Mouse (Mus musculus) testis, adult 2 months (tissue): Measurements from ENCODE around the gene Snx29. TPM values are rescaled to one million over a fixed set of nuclear protein-coding genes. Genes with fewer than 3 reads are reported as not detected.

Experiments
- H3K27ac ChIP-seq: fragments of 200-500 bp; 2 replicates; pipeline ENCODE4 v1.5.1; 2012; ENCODE audit warnings: low read depth, low read length; ENCODE audit not compliant: control insufficient read depth, insufficient read depth
- H3K27me3 ChIP-seq: fragments of 200-500 bp; 2 replicates; pipeline ENCODE4 v1.6.1; 2012; ENCODE audit warnings: mild to moderate bottlenecking, low read length, moderate library complexity; ENCODE audit not compliant: control insufficient read depth, insufficient read depth
- H3K36me3 ChIP-seq: fragments of 200-500 bp; 2 replicates; pipeline ENCODE4 v1.6.1; 2012; ENCODE audit warnings: mild to moderate bottlenecking, low read length; ENCODE audit not compliant: control insufficient read depth, insufficient read depth
- H3K4me1 ChIP-seq: fragments of 200-500 bp; 2 replicates; pipeline ENCODE4 v1.6.1; 2012; ENCODE audit warnings: low read length; ENCODE audit not compliant: control insufficient read depth, insufficient read depth
- H3K4me3 ChIP-seq: fragments of 200-500 bp; 2 replicates; pipeline ENCODE4 v1.5.1; 2012; ENCODE audit warnings: low read depth, mild to moderate bottlenecking, low read length, moderate library complexity, mixed read lengths; ENCODE audit not compliant: control insufficient read depth
- CTCF ChIP-seq: fragments of 200-500 bp; IDR thresholded peaks from 2 replicates; pipeline ENCODE4 v1.5.1; 2012; ENCODE audit warnings: low read depth, mild to moderate bottlenecking, inconsistent platforms, low read length, moderate library complexity; ENCODE audit not compliant: control insufficient read depth, insufficient read depth, insufficient replicate concordance
- POLR2A ChIP-seq: fragments of 200-500 bp; IDR thresholded peaks from 2 replicates; pipeline ENCODE4 v1.6.1; 2012; ENCODE audit warnings: low read depth, mild to moderate bottlenecking, inconsistent platforms, low read length, moderate library complexity; ENCODE audit not compliant: control insufficient read depth
- polyA plus RNA-seq: library from polyadenylated mRNA; depleted of rRNA; stranded (reverse); fragments of >200 nt; gene quantifications from 2 replicates; pipeline ENCODE4 v1.2.3, GENCODE M21; 2012

Gene Snx29
- polyA plus RNA-seq, 1 experiment: 6.1 TPM

DNA sequence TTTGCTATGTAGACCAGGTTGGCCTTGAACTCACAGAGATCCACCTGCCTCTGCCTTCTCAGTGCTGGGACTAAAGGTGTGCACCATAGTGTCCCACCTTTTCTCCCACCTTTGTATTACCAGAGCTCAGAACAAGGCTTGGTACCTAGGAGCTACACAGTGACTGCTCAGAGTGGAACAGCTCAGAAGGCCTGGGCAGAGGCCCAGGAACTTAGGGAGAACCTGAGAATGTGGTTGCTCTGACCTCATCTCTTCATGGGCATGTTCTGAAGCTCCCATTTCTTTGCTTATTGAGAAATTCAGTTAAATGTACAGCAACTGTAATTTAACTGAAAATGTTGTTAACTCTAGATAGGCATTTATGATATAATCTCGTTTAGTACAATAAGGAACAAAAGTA lies 44.1 kb downstream of the Snx29 start:
- no peaks in the 10 kb centered on the region for H3K36me3 ChIP-seq
- H3K4me1 ChIP-seq: no peaks in the 10 kb centered on the region; the same call in 1 of the 2 replicates
- H3K4me3 ChIP-seq: no peak overlapping the region
- TF ChIP-seq CTCF (no peak), POLR2A (no peak)
- H3K27me3 ChIP-seq: no peaks in the 10 kb centered on the region
- H3K27ac ChIP-seq: no peak overlapping the region

DNA sequence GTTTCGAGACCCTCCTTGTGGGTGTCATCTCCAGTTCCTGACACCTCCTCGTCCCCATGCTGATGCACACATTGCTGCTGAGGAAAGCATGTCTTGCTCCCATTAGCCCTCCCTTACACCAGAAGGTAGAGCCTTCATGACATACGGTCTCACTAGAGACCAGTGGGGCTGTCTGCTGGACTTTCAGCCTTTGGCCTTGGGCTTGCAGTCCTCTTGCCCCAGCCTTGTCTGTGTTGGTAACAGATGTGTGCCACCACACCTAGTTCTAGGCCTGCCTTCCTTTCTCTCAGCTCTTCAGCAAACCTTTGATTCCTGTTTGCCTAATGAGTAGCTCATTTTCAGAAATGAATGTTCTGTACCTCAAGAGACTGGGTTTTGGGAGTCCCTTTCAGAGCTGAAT lies 45.7 kb downstream of the Snx29 start:
- TF ChIP-seq POLR2A: no peak
- no peak for TF ChIP-seq CTCF
- no peaks in the 10 kb centered on the region for H3K36me3 ChIP-seq
- no peak overlapping the region for H3K27ac ChIP-seq
- no peaks in the 10 kb centered on the region for H3K27me3 ChIP-seq
- H3K4me3 ChIP-seq: no peak overlapping the region
- H3K4me1 ChIP-seq: no peaks in the 10 kb centered on the region; the same call in 1 of the 2 replicates

DNA sequence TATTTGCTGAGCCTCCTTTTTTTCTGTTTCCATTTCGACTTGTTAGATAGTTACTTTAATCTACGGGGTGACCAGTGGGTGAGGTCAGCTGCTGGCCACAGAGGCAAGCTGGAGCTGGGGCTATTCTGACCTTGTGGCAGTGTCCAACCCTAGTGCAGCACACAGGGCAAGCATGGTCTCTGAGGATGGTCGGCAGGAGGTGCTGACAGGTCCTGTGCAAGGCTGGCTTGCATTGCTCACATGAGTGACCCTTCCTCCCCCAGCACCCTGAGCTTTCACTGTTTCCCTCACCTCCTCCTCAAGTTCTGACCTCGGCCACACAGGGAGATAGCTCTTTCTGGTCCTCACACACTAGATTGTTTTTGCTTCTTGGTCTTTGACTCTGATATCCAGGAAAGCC lies 46.5 kb downstream of the Snx29 start:
- Histone ChIP-seq H3K36me3 (no peaks in the 10 kb centered on the region), H3K4me1 (no peaks in the 10 kb centered on the region; the same call in 1 of the 2 replicates), H3K4me3 (no peak overlapping the region), H3K27ac (no peak overlapping the region), H3K27me3 (no peaks in the 10 kb centered on the region)
- TF ChIP-seq CTCF: no peak

DNA sequence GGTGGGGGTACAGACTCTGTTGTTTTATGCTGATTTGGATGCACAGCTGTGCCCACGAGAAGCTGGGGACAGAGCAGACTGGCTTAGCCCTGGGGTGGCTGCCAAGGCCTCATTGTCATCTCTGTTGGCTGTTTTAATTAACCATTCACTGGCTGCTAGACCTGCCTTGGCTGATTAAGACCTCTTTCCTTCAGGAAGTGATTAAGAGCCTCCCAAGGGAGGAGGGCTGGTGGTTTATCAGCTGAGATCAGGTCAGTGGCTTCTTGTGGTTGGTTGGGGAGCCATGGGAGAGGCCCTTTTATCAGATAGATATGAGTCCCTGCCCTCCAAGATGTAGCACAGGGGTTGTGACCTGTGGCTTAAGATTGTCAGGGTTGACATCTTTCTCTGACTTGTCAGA lies 46.9 kb downstream of the Snx29 start:
- Histone ChIP-seq H3K4me1 (no peaks in the 10 kb centered on the region; the same call in 1 of the 2 replicates), H3K4me3 (no peak overlapping the region), H3K27me3 (no peaks in the 10 kb centered on the region), H3K27ac (no peak overlapping the region), H3K36me3 (no peaks in the 10 kb centered on the region)
- TF ChIP-seq POLR2A: no peak
- TF ChIP-seq CTCF: no peak

DNA sequence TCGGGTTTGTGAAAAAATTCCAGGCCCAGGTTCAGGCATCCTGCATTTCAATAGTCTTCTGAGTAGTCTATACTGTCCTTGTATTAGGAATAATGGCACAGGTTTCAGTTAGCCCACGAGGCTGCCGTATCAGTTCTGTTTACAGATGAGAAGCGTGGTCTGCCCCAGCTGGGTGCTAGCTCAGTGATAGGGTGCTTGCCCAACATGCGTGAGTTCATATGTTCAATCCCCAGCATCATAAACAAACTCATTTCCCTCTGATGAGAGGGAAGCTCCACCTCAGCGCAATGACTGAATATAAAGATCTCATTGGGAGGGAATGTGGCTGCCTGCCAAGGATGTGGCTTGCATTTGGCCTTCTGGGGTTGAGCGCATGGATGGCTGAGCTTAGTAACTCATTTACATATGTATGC lies 47.4 kb downstream of the Snx29 start:
- no peak for TF ChIP-seq POLR2A
- TF ChIP-seq CTCF: no peak

DNA sequence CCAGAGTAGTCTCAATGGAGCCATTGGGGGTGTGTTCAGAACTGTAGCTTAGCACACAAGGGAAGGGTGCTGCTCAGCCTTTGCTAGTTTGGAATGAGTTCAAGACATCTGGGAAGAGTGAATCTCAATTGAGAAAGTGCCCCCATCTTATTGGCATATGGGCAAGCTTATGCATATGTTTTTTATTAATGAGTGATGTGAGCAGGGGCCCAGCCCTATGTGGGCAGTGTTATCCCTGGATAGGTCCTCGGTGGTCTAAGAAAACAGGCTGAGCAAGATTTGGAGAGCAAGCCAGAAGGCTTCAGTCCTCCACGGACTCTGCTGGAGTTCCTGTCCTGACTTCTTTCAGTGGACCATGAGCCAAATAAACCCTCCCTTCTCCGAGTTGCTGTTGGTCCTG lies 56.6 kb downstream of the Snx29 start:
- no peaks in the 10 kb centered on the region; the same call in 1 of the 2 replicates for H3K4me1 ChIP-seq
- H3K27me3 ChIP-seq: no peaks in the 10 kb centered on the region
- no peak overlapping the region for H3K27ac ChIP-seq
- TF ChIP-seq CTCF (no peak), POLR2A (no peak)
- H3K4me3 ChIP-seq: no peak overlapping the region; the same call in 1 of the 2 replicates
- no peaks in the 10 kb centered on the region for H3K36me3 ChIP-seq

More for the DNA sequence above, 47.4 kb downstream of the Snx29 start:
- Histone ChIP-seq H3K27ac (no peak overlapping the region), H3K4me3 (no peak overlapping the region), H3K36me3 (no peaks in the 10 kb centered on the region), H3K27me3 (no peaks in the 10 kb centered on the region), H3K4me1 (no peaks in the 10 kb centered on the region; the same call in 1 of the 2 replicates)

DNA sequence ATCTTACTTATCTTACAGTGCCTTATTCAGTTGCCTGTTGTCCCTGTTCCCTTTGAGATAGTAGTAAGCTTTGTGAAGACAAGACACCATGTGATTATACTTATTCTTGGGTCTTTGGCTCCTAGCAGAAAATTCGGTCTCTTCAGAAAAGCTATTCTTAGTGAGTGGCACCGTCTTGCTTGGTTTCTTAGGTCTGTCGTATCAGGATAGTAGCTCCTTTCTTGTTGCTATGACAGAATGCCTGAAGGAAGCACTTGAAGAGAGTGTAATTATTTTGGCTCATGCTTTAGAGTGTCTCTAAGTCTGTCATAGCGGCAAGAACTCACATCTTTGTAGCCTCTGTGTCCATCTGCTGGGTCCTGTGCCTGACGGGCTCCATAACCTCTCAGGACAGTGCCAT lies 57.3 kb downstream of the Snx29 start:
- Histone ChIP-seq H3K4me3 (peak overlapping the region; percentile 54), H3K36me3 (no peaks in the 10 kb centered on the region), H3K27me3 (no peaks in the 10 kb centered on the region), H3K4me1 (no peaks in the 10 kb centered on the region; the same call in 1 of the 2 replicates), H3K27ac (no peak overlapping the region)
- TF ChIP-seq POLR2A (no peak), CTCF (no peak)

DNA sequence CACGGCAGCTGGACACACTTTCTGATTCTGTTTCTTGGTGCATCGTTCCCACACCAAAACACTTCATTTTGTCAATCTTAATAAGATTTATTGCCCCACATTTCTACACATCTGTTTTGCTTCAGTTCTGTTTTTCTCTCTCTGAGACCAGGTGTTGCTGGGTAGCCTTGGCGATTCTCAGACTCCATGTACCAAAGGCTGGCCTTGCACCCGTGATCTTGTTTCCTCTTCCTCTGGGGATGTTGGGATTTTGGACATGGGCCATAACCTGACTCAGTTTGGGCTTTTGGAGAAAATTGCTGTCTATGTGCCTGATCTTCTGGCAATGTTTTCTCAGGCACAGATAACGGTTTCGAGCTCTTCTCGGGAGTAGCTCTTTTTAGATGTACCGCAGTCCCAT lies 58.2 kb downstream of the Snx29 start:
- TF ChIP-seq POLR2A (no peak), CTCF (no peak)
- no peaks in the 10 kb centered on the region for H3K36me3 ChIP-seq
- peak overlapping the region; percentile 54 for H3K4me3 ChIP-seq
- no peak overlapping the region for H3K27ac ChIP-seq
- H3K4me1 ChIP-seq: no peaks in the 10 kb centered on the region; the same call in 1 of the 2 replicates
- H3K27me3 ChIP-seq: no peaks in the 10 kb centered on the region
